Mouse (Mus musculus) right cerebral cortex, postnatal 36 days (tissue): Measurements from ENCODE around the gene Letmd1.
A peak's percentile ranks its signal among the peaks of the same experiment; 100 is the strongest.
"Not testable (repeated sequence)": the region's sequence is repeated elsewhere in the genome, so short reads cannot be mapped to it uniquely, and the experiment has no call there.

Source experiments
- DNase-seq, 2 experiments: peaks; one replicate each; pipeline ENCODE4 v3.0.0; 2022; ENCODE audit warnings: low spot score in 2 of 2, mixed read lengths in 1 of 2

The Letmd1 gene

GRCm38 (mm10) chr15:100468295-100469188 lies at the start of gene Letmd1:
TSS of gene Letmd1 (plus strand) at chr15:100469023.
- peak; percentile 85 to 86 for DNase-seq

GRCm38 (mm10) chr15:100419311-100419710 lies 49.5 kb upstream of the Letmd1 start:
- no peak for DNase-seq

DNA sequence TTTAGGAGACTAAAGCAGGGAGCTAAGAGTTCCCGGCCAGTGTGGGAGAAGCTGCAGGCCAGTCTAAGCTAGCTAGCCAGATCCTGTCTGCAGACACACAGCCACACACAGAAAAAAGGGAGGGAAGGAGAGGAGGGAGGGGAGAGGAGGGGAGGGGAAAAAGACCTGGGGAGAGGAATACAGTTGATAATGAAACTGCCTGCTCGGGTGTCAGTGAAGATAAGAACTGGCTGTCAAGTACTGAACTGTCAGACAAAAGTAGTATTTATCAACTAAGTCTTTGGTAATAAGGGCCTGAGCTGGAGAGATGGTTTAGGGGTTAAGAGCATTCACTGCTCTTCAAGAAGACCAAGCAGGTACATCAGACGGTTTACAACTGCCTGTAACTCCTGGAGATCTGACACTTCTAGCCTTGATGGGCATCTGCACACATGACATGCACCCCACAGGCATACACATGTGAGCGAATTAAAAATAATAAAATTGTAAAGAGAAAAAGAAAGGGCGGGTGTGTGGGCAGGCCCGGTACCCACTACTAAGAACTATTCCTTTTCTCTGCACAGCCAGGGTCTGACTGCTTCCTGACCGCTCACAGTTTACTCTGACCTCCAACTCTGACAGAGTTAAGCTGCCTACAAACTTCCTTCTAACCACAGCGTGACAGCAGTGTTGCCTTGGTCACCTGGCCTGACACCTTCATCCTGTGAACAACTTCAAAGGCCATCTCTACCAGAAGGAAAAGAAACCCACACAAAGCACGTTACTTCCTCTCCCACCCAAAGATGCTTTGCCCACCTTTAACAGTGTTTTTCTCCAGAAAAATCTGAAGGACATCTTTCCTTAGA lies 48.7 kb upstream of the Letmd1 start:
- DNase-seq: no peak

- DNase-seq: no peak
Observed at GRCm38 (mm10) chr15:100421059-100421757, 47.6 kb upstream of the Letmd1 start.

DNA sequence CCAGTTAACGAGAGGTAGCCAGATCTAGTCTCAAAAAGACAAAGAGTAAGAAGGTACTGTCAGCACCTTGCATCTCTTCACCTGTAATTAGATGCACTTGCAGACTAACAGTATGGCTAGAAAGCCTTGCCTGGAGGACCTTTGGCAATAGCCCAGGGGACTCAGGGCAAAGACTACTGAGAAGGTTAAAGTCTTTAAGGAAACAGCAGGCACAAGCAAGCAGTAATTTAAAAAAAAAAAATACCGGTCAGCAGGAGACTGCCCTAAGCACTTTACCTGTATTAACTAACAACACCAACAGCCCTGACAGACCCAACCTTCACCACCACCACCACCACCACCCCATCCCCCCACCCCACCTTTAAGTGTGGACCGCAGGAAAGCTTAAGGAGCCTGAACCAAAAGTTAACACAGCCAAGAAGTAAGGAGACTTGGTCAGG lies 47.0 kb upstream of the Letmd1 start, which contains the start of gene Gm5475:
Gene Gm5475 (plus strand): TSS at position 390 of the 440 bp plus-strand sequence.
- DNase-seq: not testable (repeated sequence)

DNA sequence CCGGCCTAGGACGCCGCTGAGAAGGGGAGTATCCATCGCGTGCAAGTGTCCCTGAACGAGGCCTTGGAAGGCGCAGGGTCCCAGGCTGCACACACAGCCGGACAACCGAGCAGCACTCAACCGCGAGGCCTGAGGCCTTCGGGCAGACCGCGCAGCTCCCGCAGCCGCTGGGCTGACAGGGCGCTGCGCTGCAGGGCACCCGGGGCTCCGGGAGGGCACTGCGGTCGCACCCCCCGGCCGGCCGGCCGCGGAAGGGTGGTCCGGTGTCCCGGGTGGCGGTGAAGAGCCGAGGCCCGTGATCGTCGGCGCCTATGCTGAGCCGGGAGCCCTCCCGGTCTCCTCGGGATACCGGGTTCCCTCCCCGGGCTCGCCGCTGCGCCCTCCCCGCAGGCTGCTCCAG lies 46.3 kb upstream of the Letmd1 start:
- DNase-seq: no peak

- peak; percentile 94 to 96 for DNase-seq
Observed at GRCm38 (mm10) chr15:100422899-100423860, 45.6 kb upstream of the Letmd1 start.

DNA sequence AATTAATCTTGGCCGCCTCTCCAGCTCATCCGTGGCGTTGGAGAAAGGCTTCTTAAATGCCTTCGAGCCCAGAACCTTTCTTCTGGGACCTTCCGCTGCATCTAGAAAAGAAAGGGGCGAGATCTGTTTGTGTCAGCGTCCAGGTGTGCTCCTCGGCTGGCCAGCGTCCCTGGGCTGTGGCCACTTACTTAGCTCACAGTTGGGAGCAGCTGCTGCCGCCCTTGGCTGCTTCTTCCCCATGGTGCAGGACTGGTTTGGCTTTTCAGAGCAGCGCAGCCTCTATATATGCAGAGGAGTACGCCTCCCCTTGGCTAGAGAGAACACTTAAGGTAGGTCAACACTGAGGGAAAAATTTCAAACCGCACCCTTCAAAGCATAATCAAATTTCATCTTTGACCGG lies 44.9 kb upstream of the Letmd1 start:
- DNase-seq: no peak

GRCm38 (mm10) chr15:100424396-100425122 lies 44.3 kb upstream of the Letmd1 start, which contains the start of gene Slc11a2:
TSS of gene Slc11a2 (minus strand) at chr15:100425072.
- DNase-seq: no peak

- no peak for DNase-seq
Observed at GRCm38 (mm10) chr15:100428296-100428905, 40.4 kb upstream of the Letmd1 start.

DNA sequence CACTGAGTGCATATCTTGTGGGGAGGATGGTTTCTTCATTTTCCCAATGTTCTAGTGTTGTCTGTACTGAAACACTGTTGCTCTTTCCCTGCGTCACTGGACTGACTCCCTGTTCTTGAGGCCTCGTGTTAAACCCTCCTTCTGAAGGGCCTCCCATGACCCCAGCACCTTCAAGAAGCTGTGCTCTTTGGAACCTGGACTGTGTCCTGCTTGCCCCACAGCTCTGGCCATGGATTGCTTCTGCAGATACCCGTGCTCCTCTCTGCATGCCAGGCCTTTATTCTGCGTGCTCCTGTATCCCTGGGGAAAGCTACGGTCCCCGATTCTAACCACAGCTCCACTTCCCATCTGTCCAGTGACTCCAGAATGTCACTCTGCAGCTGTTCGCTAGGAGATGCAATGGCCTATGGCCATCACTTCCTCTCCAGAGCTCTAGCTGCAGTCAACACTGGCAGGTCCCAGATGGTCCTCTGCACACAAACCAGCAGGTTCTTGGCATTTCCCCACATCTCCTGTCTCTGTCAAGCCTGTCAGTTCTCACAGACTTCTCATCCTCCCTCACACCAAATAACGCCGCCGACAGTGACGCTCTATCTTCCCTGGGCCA lies 38.8 kb upstream of the Letmd1 start:
- no peak for DNase-seq

DNA sequence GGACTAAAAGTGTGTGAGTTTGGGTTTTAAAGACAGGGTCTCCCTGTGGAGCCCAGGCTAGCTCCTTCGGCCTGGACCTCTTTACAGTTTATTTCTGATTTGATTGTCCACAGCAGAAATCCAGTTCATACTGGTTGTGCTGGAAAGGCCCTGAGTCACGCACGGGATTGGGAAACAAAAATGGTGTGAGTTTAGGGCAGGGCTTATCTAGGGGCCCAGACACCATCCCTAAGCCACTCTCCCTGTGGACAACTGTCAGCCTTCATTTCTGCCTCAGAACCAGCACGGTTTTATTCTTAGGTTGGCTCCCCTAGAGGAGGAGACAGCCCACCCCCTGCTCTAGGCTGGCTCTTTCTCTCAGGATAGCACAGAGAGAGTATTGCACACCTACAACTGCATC lies 35.6 kb upstream of the Letmd1 start:
- no peak for DNase-seq

DNA sequence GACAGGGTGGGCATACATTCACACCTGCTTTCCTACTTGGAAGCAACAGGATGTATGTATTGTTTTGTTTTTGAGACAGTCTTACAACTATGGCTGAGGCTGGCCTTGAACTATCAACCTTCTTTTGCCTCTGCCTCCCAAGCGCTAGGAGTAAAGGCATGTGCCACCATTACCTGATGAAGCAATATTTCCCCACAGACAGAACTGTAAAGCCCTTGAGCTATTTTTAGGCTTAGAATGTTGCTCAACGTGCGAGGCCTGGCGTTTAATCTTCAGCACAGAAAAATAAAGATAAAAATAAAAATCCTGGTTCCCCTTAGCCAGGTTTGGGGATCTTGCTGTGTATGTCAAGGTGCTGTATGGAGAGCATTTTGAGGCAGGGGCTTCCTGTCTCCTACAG lies 32.7 kb upstream of the Letmd1 start:
- DNase-seq: no peak

DNA sequence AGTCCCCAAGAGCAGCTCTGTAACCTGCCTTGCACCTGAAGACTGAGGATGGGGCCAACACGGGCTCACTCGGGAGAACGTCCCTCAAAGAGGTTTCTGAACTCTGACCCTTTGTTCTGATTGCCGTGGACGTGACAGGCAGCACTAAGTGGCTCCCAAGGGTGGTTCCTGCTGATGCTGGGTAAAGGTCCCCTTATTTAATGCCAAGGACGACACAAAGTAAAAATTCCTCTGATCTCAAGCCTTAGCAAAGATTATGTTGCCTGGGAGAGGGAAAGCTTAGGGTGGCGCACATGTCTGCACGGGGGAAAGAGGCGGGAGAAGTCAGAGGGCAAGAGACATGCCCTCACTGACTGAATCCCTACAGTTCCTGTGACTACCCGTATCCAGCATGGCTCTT lies 32.3 kb upstream of the Letmd1 start:
- no peak for DNase-seq

GRCm38 (mm10) chr15:100443126-100443922 lies 25.5 kb upstream of the Letmd1 start:
- peak; percentile 79 to 88 for DNase-seq

DNA sequence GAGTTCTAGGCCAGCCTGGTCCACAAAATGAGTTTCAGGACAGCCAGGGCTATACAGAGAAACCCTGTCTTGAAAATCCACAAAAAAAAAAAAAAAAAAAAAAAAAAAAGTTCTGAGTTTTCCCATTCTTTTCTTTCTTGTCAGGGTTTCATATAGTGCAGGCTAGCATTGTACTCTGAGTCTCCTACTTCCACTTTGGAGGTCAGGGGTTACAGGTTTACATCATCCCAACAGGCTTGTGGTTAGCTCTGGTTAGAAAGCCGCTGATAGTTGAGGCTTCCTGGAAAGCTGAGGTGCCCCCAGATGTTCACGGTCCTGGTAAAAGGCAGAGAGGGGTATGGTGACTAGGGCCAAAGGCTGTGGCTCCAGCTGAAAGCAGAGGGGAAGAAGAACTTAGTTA lies 21.9 kb upstream of the Letmd1 start:
- no peak for DNase-seq

- DNase-seq: no peak
Observed at GRCm38 (mm10) chr15:100448572-100448971, 20.3 kb upstream of the Letmd1 start.

- no peak for DNase-seq
Observed at GRCm38 (mm10) chr15:100449495-100449894, 19.3 kb upstream of the Letmd1 start.
